Mouse (Mus musculus): ENCODE measurements around the gene Slc15a1. TPM values are rescaled to one million over a fixed set of nuclear protein-coding genes. Genes with fewer than 3 reads are reported as not detected.

The Slc15a1 gene
- total and polyA plus RNA-seq, 2 experiments: not detected

DNA sequence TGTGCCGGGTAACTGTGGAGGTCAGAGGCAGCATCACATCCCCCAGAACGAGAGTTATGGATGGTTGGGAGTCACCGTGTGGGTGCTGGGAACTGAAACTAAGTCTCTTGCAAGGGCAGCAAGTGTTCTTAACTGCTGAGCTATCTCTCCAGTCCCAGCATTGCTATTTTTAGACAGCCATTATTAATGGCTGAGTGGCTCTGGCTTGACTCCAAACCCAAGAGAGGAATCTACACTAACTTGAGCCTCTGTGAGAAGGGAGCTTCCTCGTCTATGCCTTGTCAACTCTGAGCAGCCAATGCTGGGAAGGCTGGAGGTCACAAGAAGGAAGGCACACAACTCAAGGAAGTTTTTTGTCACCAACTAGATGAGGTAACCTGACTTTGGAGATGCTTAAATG lies 16.7 kb upstream of the Slc15a1 start:
- H3K27me3 ChIP-seq (ENCODE audit: control insufficient read depth, insufficient read depth, low read length): no peaks in the 10 kb centered on the region
- no peak overlapping the region for H3K27ac ChIP-seq (replicated peaks; ENCODE audit: insufficient read depth, low read depth, low read length)
- H3K36me3 ChIP-seq (ENCODE audit: control insufficient read depth, insufficient read depth, low read length): no peaks in the 10 kb centered on the region
- WGBS: 71% methylated on average over 4 of the region's 4 CpGs
- H3K4me3 ChIP-seq (ENCODE audit: insufficient read depth, low read depth, low read length): no peak overlapping the region
- no peaks in the 10 kb centered on the region for H3K79me2 ChIP-seq (ENCODE audit: control insufficient read depth, insufficient read depth, low read length)
- H3K9ac ChIP-seq (ENCODE audit: low read depth, low read length): no peak overlapping the region
- no peaks in the 10 kb centered on the region for H3K4me1 ChIP-seq (ENCODE audit: control insufficient read depth, insufficient read depth, low read length)
- no peak for TF ChIP-seq CTCF (IDR thresholded peaks at IDR 0.05; ENCODE audit: low read depth, low read length)
- TF ChIP-seq POLR2A (IDR thresholded peaks at IDR 0.05; ENCODE audit: extremely low read depth, insufficient read depth, low read length): no peak
- no peak for DNase-seq (ENCODE audit: extremely low read depth, low read depth, low spot score)

- Histone ChIP-seq H3K79me2 (ENCODE audit: control insufficient read depth, insufficient read depth, low read length) (no peaks in the 10 kb centered on the region), H3K27me3 (ENCODE audit: control insufficient read depth, insufficient read depth, low read length) (no peaks in the 10 kb centered on the region), H3K4me1 (ENCODE audit: control insufficient read depth, insufficient read depth, low read length) (no peaks in the 10 kb centered on the region), H3K27ac (replicated peaks; ENCODE audit: insufficient read depth, low read depth, low read length) (no peak overlapping the region), H3K36me3 (ENCODE audit: control insufficient read depth, insufficient read depth, low read length) (no peaks in the 10 kb centered on the region), H3K9ac (ENCODE audit: low read depth, low read length) (no peak overlapping the region), H3K4me3 (ENCODE audit: insufficient read depth, low read depth, low read length) (no peak overlapping the region)
- no peak for DNase-seq (ENCODE audit: extremely low read depth, low read depth, low spot score)
- 82% methylated on average over 5 of the region's 5 CpGs for WGBS
- TF ChIP-seq POLR2A (IDR thresholded peaks at IDR 0.05; ENCODE audit: extremely low read depth, insufficient read depth, low read length): no peak
These were observed 11.8 kb upstream of the Slc15a1 start for GRCm38 (mm10) chr14:121516881-121517280.

DNA sequence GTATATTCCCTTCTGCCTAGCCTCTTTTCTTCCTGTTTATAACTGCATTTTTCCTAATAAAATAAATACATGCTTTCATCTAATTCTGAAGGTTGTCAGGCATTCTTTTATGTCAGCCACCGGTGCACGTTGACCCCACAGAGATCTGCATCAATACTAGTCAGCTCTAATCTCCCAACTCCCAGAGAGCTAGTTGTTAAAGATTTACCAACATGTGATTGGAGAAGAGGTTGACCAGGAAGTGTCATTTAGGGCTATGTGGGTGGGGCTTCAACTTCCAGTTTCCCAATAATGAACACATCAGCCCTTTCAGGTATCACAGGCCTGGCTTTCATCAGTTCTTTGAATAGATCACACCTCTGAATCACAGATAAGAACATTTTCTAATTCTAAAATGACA lies 3.9 kb upstream of the Slc15a1 start:
- Histone ChIP-seq H3K4me3 (ENCODE audit: insufficient read depth, low read depth, low read length) (no peak overlapping the region), H3K27ac (replicated peaks; ENCODE audit: insufficient read depth, low read depth, low read length) (no peak overlapping the region), H3K27me3 (ENCODE audit: control insufficient read depth, insufficient read depth, low read length) (peaks cover 9% of the 10 kb centered on the region), H3K4me1 (ENCODE audit: control insufficient read depth, insufficient read depth, low read length) (peaks cover 7% of the 10 kb centered on the region), H3K79me2 (ENCODE audit: control insufficient read depth, insufficient read depth, low read length) (no peaks in the 10 kb centered on the region), H3K9ac (ENCODE audit: low read depth, low read length) (no peak overlapping the region), H3K36me3 (ENCODE audit: control insufficient read depth, insufficient read depth, low read length) (no peaks in the 10 kb centered on the region)
- peak; percentile 42 for DNase-seq (ENCODE audit: extremely low read depth, low read depth, low spot score)
- no peak for TF ChIP-seq CTCF (IDR thresholded peaks at IDR 0.05; ENCODE audit: low read depth, low read length)
- no peak for TF ChIP-seq POLR2A (IDR thresholded peaks at IDR 0.05; ENCODE audit: extremely low read depth, insufficient read depth, low read length)
- WGBS: 23% methylated on average over 2 of the region's 2 CpGs

DNA sequence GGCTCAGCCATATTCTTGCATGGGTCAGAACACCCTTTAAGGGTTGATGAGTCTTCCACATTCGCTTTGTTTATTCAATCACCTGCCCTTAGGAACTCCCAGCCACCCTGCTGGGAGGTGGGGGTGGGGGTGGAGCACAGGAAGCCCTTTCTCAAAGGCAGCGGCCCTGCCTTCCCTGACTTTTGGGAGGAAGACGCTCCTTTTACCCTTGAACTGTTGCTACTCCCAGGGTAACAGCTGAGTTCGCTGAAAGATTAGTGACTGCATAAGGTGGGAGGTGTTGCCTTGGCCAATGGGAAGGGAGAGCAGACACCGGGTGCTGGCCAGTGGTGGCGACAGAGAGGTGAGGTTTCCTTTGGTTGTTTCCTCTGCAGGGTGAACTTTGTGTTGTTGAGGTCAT lies 1.3 kb upstream of the Slc15a1 start:
- no peaks in the 10 kb centered on the region for H3K79me2 ChIP-seq (ENCODE audit: control insufficient read depth, insufficient read depth, low read length)
- no peak overlapping the region for H3K27ac ChIP-seq (replicated peaks; ENCODE audit: insufficient read depth, low read depth, low read length)
- TF ChIP-seq CTCF (IDR thresholded peaks at IDR 0.05; ENCODE audit: low read depth, low read length): no peak
- no peak for TF ChIP-seq POLR2A (IDR thresholded peaks at IDR 0.05; ENCODE audit: extremely low read depth, insufficient read depth, low read length)
- WGBS: 47% methylated on average over 6 of the region's 6 CpGs
- H3K36me3 ChIP-seq (ENCODE audit: control insufficient read depth, insufficient read depth, low read length): no peaks in the 10 kb centered on the region
- peaks cover 7% of the 10 kb centered on the region for H3K4me1 ChIP-seq (ENCODE audit: control insufficient read depth, insufficient read depth, low read length)
- DNase-seq (ENCODE audit: extremely low read depth, low read depth, low spot score): peak; percentile 2
- peaks cover 9% of the 10 kb centered on the region for H3K27me3 ChIP-seq (ENCODE audit: control insufficient read depth, insufficient read depth, low read length)
- no peak overlapping the region for H3K4me3 ChIP-seq (ENCODE audit: insufficient read depth, low read depth, low read length)
- no peak overlapping the region for H3K9ac ChIP-seq (ENCODE audit: low read depth, low read length)

- 32% methylated on average over 9 of the region's 9 CpGs for WGBS
- no peak overlapping the region for H3K27ac ChIP-seq (replicated peaks; ENCODE audit: insufficient read depth, low read depth, low read length)
- H3K4me1 ChIP-seq (ENCODE audit: control insufficient read depth, insufficient read depth, low read length): peaks cover 7% of the 10 kb centered on the region
- peaks cover 9% of the 10 kb centered on the region for H3K27me3 ChIP-seq (ENCODE audit: control insufficient read depth, insufficient read depth, low read length)
- no peaks in the 10 kb centered on the region for H3K36me3 ChIP-seq (ENCODE audit: control insufficient read depth, insufficient read depth, low read length)
- H3K4me3 ChIP-seq (ENCODE audit: insufficient read depth, low read depth, low read length): no peak overlapping the region
- no peak overlapping the region for H3K9ac ChIP-seq (ENCODE audit: low read depth, low read length)
- no peaks in the 10 kb centered on the region for H3K79me2 ChIP-seq (ENCODE audit: control insufficient read depth, insufficient read depth, low read length)
- no peak for DNase-seq (ENCODE audit: extremely low read depth, low read depth, low spot score)
- TF ChIP-seq CTCF (IDR thresholded peaks at IDR 0.05; ENCODE audit: low read depth, low read length) (no peak), POLR2A (IDR thresholded peaks at IDR 0.05; ENCODE audit: extremely low read depth, insufficient read depth, low read length) (no peak)
These were observed 421 bp upstream of the Slc15a1 start for GRCm38 (mm10) chr14:121505485-121505860.

- no peak for DNase-seq (ENCODE audit: extremely low read depth, low read depth, low spot score)
- Histone ChIP-seq H3K27me3 (ENCODE audit: control insufficient read depth, insufficient read depth, low read length) (peaks cover 9% of the 10 kb centered on the region), H3K9ac (ENCODE audit: low read depth, low read length) (no peak overlapping the region), H3K79me2 (ENCODE audit: control insufficient read depth, insufficient read depth, low read length) (no peaks in the 10 kb centered on the region), H3K4me3 (ENCODE audit: insufficient read depth, low read depth, low read length) (no peak overlapping the region), H3K27ac (replicated peaks; ENCODE audit: insufficient read depth, low read depth, low read length) (no peak overlapping the region), H3K4me1 (ENCODE audit: control insufficient read depth, insufficient read depth, low read length) (peaks cover 6% of the 10 kb centered on the region; the same call in 1 of the 2 replicates), H3K36me3 (ENCODE audit: control insufficient read depth, insufficient read depth, low read length) (no peaks in the 10 kb centered on the region)
- TF ChIP-seq CTCF (IDR thresholded peaks at IDR 0.05; ENCODE audit: low read depth, low read length) (no peak), POLR2A (IDR thresholded peaks at IDR 0.05; ENCODE audit: extremely low read depth, insufficient read depth, low read length) (no peak)
- 35% methylated on average over 2 of the region's 2 CpGs for WGBS
These were observed 4.5 kb downstream of the Slc15a1 start for GRCm38 (mm10) chr14:121500577-121500976.

All from liver, adult 2 months (tissue).